Mouse (Mus musculus): Measurements from ENCODE around the gene Rasal1. TPM values are rescaled to one million over a fixed set of nuclear protein-coding genes. Genes with fewer than 3 reads are reported as not detected.

The Rasal1 gene
- polyA plus RNA-seq, 1 experiment from 2014 or later, result 0.15 TPM

DNA sequence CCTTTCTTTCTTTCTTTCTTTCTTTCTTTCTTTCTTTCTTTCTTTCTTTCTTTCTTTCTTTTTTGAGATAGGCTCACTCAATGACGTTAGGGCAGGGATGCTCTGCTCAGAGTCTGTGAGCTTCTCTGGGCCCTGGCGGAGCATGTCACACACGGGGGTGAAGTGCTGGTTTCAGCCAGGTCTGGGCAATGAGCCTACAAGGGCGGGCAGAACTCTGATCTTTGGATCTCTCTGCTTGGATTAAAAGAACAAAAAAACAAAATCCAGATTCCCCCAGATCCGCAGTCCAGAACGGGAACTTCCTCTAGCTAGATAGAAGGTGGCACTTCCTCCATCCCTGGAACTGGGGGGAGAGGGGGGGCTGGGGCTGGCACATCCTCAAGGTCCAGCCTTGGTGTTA lies 2.8 kb upstream of the Rasal1 start:
- peaks cover 47% of the 10 kb centered on the region for H3K27me3 ChIP-seq (replicated peaks)
- H3K4me2 ChIP-seq (replicated peaks), result no peak overlapping the region
- H3K9me3 ChIP-seq, result no peaks in the 10 kb centered on the region
- 69% methylated on average over 6 of the region's 6 CpGs for WGBS
- no peak overlapping the region for H3K9ac ChIP-seq
- no peak for ATAC-seq (ENCODE audit: low FRiP score, low read depth)
- no peak overlapping the region for H3K27ac ChIP-seq
- H3K36me3 ChIP-seq, result no peaks in the 10 kb centered on the region
- peaks cover 8% of the 10 kb centered on the region; the same call in 1 of the 2 replicates for H3K4me1 ChIP-seq
- no peak overlapping the region for H3K4me3 ChIP-seq

- no peaks in the 10 kb centered on the region for H3K9me3 ChIP-seq
- ATAC-seq (ENCODE audit: low FRiP score, low read depth), result no peak
- WGBS, result 71% methylated on average over 4 of the region's 4 CpGs
- H3K4me1 ChIP-seq, result peaks cover 8% of the 10 kb centered on the region; the same call in 1 of the 2 replicates
- no peak overlapping the region for H3K9ac ChIP-seq
- no peak overlapping the region for H3K4me2 ChIP-seq (replicated peaks)
- H3K27ac ChIP-seq, result no peak overlapping the region
- H3K4me3 ChIP-seq, result no peak overlapping the region
- peaks cover 56% of the 10 kb centered on the region for H3K27me3 ChIP-seq (replicated peaks)
- no peaks in the 10 kb centered on the region for H3K36me3 ChIP-seq
These were observed 1.3 kb upstream of the Rasal1 start for GRCm38 (mm10) chr5:120647361-120647760.

DNA sequence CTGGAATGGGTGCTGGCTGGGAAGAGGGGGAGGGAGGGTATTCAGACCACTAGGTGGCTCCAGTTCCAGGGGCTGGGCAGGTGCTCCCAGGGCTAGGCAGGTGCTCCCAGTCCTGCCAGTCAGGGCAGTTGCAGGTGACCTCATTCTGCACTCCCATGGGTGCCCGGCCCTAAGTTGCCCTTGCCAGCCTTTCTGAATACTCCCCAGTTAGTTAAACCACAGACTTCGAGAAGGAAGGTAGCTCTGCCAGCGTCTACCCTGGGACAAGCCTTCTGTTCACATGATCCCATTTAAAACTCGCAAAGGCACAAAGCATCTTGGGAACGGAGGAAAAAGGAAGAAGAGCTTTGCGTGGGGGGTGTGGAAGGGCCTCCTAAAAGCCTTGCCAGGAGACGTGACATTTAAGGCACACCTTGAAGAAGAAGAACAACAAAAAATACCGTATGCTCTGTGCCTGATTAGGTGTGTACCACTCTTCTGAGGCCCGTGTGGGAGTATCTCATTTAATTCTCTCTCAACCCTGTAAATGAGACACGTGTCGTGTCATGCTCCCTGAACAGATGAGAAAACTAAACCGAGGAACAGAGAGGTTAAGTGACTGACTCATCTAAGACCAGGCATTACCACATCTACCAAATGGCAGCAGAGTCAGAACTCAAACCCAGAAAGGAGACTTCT lies 659 bp upstream of the Rasal1 start:
- WGBS, result 39% methylated on average over 12 of the region's 12 CpGs
- H3K9me3 ChIP-seq, result no peaks in the 10 kb centered on the region
- H3K27me3 ChIP-seq (replicated peaks), result peaks cover 62% of the 10 kb centered on the region
- peaks cover 8% of the 10 kb centered on the region; the same call in 1 of the 2 replicates for H3K4me1 ChIP-seq
- ATAC-seq (ENCODE audit: low FRiP score, low read depth), result no peak
- no peak overlapping the region for H3K4me3 ChIP-seq
- H3K36me3 ChIP-seq, result no peaks in the 10 kb centered on the region
- no peak overlapping the region; the same call in 1 of the 2 replicates for H3K4me2 ChIP-seq (replicated peaks)
- H3K9ac ChIP-seq, result no peak overlapping the region
- H3K27ac ChIP-seq, result no peak overlapping the region

GRCm38 (mm10) chr5:120649374-120649933 lies 842 bp downstream of the Rasal1 start:
- H3K4me2 ChIP-seq (replicated peaks), result peak overlapping the region; percentile 48
- peaks cover 65% of the 10 kb centered on the region for H3K27me3 ChIP-seq (replicated peaks)
- no peak overlapping the region for H3K4me3 ChIP-seq
- peak; percentile 29; the same call in 1 of the 2 replicates for ATAC-seq (ENCODE audit: low FRiP score, low read depth)
- 4% methylated on average over 21 of the region's 21 CpGs for WGBS
- H3K27ac ChIP-seq, result no peak overlapping the region
- no peaks in the 10 kb centered on the region for H3K36me3 ChIP-seq
- H3K9ac ChIP-seq, result no peak overlapping the region
- peaks cover 8% of the 10 kb centered on the region; the same call in 1 of the 2 replicates for H3K4me1 ChIP-seq
- no peaks in the 10 kb centered on the region for H3K9me3 ChIP-seq

DNA sequence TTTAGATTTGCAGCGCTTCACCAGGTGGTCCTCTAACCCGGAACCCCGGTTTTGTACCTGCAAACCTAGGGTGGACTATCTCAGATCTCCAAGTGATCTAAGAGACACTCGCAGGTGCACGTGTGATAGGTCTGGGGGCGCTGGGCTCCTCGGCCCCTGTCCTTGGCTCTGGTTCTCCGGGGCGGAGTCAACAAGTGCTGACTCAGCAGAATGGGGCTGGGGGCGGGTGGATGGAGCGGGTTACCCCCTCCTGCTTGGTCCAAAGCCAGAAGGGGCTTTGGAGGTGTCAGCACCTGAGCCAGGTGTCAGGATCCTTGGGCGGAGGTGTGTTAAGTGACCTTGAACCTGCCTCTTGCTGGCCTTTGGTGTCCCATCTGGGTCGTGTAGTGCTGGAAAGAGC lies 1.3 kb downstream of the Rasal1 start:
- H3K4me2 ChIP-seq (replicated peaks), result no peak overlapping the region
- no peak for ATAC-seq (ENCODE audit: low FRiP score, low read depth)
- 24% methylated on average over 13 of the region's 13 CpGs for WGBS
- no peak overlapping the region for H3K27ac ChIP-seq
- peaks cover 65% of the 10 kb centered on the region for H3K27me3 ChIP-seq (replicated peaks)
- no peak overlapping the region for H3K4me3 ChIP-seq
- peaks cover 8% of the 10 kb centered on the region; the same call in 1 of the 2 replicates for H3K4me1 ChIP-seq
- no peaks in the 10 kb centered on the region for H3K9me3 ChIP-seq
- no peaks in the 10 kb centered on the region for H3K36me3 ChIP-seq
- no peak overlapping the region for H3K9ac ChIP-seq

DNA sequence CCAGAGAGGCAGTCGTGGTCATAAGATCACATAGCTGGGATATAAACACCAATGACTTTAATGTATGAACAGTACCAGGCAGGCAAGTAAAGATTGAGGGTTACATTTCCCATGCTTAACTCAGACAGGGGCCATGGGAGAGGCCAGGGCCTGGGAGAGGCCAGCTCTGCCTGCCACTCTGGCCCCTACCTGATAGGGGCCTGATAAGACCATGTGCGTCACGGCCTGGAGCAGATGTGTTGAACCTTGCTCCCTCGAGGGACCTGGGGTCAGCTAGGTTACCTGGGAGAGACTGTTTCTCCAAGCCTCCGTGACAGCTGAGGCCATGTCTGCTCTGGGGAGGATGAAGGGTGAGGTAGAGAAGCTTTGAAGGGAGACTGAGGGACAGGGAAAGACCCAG lies 2.6 kb downstream of the Rasal1 start:
- no peak overlapping the region for H3K9ac ChIP-seq
- H3K9me3 ChIP-seq, result no peaks in the 10 kb centered on the region
- no peaks in the 10 kb centered on the region for H3K36me3 ChIP-seq
- peaks cover 62% of the 10 kb centered on the region for H3K27me3 ChIP-seq (replicated peaks)
- no peak overlapping the region for H3K4me3 ChIP-seq
- ATAC-seq (ENCODE audit: low FRiP score, low read depth), result no peak
- H3K4me2 ChIP-seq (replicated peaks), result no peak overlapping the region
- H3K4me1 ChIP-seq, result peaks cover 8% of the 10 kb centered on the region; the same call in 1 of the 2 replicates
- no peak overlapping the region for H3K27ac ChIP-seq
- 83% methylated on average over 5 of the region's 5 CpGs for WGBS

DNA sequence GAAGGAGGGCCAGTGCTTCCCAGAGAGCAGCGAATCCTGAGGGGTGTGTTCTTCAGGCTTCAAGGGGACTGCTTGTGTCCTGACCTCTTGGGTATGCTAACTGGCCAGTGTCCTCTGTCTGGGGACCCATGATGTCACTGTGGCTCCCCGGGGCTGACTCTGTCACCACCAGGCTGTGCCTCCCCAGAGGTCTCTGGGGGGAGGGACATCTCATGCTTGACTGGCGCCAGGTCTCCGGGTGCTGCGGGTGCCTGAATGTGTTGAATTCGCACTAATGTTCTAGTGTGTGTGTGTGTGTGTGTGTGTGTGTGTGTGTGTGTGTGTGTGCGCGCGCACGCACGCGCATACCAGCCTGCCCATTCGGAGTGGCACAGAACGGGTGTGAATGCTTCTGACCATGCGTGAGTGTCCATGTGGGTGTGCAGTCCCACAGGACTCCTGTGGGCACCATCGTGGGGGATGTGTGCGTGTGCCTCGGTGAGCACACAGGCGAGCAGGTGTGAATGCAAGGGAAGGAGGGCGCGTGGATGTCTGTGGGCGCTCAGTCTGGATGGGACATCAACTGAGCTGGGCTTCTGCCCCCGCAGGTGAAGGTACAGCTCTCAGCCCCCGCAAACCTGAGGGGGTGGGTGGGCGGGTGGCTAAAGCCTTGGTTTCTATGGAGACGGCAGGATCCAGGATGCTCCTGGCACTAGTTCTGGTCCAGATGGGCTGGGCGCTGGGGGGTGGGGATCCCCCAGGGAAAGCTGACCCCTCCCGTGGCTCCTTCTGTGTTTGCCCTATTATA lies 4.5 kb downstream of the Rasal1 start:
- Histone ChIP-seq H3K9ac (no peak overlapping the region), H3K4me2 (replicated peaks) (no peak overlapping the region), H3K4me3 (no peak overlapping the region), H3K9me3 (no peaks in the 10 kb centered on the region), H3K36me3 (no peaks in the 10 kb centered on the region), H3K27ac (no peak overlapping the region), H3K4me1 (peaks cover 8% of the 10 kb centered on the region; the same call in 1 of the 2 replicates), H3K27me3 (replicated peaks) (peaks cover 45% of the 10 kb centered on the region)
- 79% methylated on average over 28 of the region's 28 CpGs for WGBS
- no peak for ATAC-seq (ENCODE audit: low FRiP score, low read depth)

- no peaks in the 10 kb centered on the region for H3K36me3 ChIP-seq
- no peak overlapping the region for H3K9ac ChIP-seq
- H3K4me3 ChIP-seq, result no peak overlapping the region
- 91% methylated on average over 2 of the region's 2 CpGs for WGBS
- H3K4me1 ChIP-seq, result peaks cover 4% of the 10 kb centered on the region; the same call in 1 of the 2 replicates
- no peak for ATAC-seq (ENCODE audit: low FRiP score, low read depth)
- H3K9me3 ChIP-seq, result no peaks in the 10 kb centered on the region
- H3K4me2 ChIP-seq (replicated peaks), result no peak overlapping the region
- no peak overlapping the region for H3K27ac ChIP-seq
- peaks cover 37% of the 10 kb centered on the region for H3K27me3 ChIP-seq (replicated peaks)
These were observed 5.3 kb downstream of the Rasal1 start for GRCm38 (mm10) chr5:120653873-120654272.

DNA sequence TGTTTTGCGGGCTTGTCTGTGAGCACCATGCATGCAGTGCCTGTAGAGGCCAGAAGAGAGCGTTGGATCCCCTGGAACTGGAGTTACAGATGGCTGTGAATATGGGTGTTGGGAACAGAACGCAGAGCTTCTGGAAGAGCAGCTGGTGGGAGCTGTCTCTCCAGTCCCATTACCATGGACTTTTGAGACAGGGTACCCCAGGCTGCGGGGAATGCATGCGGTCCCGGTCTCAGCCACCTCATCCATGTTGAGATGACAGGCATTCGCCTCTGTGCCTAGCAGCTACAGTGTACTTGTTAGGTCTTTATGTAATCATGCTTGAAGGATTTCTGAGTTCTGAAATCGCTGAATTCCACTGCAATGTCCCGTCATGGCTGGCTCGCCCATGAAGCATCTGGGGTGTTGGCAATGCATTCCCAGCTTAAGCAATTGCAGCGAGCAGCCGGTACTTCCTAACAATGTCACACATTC lies 7.7 kb downstream of the Rasal1 start:
- no peak overlapping the region for H3K27ac ChIP-seq
- no peak for ATAC-seq (ENCODE audit: low FRiP score, low read depth)
- H3K9me3 ChIP-seq, result no peaks in the 10 kb centered on the region
- H3K4me2 ChIP-seq (replicated peaks), result no peak overlapping the region
- peaks cover 13% of the 10 kb centered on the region; the same call in 1 of the 2 replicates for H3K27me3 ChIP-seq (replicated peaks)
- H3K36me3 ChIP-seq, result no peaks in the 10 kb centered on the region
- H3K4me1 ChIP-seq, result no peaks in the 10 kb centered on the region
- no peak overlapping the region for H3K4me3 ChIP-seq
- no peak overlapping the region for H3K9ac ChIP-seq
- 86% methylated on average over 12 of the region's 12 CpGs for WGBS

GRCm38 (mm10) chr5:120660816-120661215 lies 12.2 kb downstream of the Rasal1 start:
- Histone ChIP-seq H3K4me2 (replicated peaks) (no peak overlapping the region), H3K4me1 (no peaks in the 10 kb centered on the region), H3K27ac (no peak overlapping the region), H3K36me3 (no peaks in the 10 kb centered on the region), H3K9ac (no peak overlapping the region), H3K27me3 (replicated peaks) (0 out of 2 replicates have a peak, but pooled peaks cover 2% of the 10 kb centered on the region), H3K4me3 (no peak overlapping the region), H3K9me3 (no peaks in the 10 kb centered on the region)
- WGBS, result 47% methylated on average over 5 of the region's 5 CpGs
- no peak for ATAC-seq (ENCODE audit: low FRiP score, low read depth)

- ATAC-seq (ENCODE audit: low FRiP score, low read depth), result no peak
- H3K4me1 ChIP-seq, result no peaks in the 10 kb centered on the region
- no peaks in the 10 kb centered on the region for H3K9me3 ChIP-seq
- WGBS, result 60% methylated on average over 2 of the region's 2 CpGs
- no peak overlapping the region for H3K4me3 ChIP-seq
- H3K27ac ChIP-seq, result no peak overlapping the region
- no peak overlapping the region for H3K9ac ChIP-seq
- H3K4me2 ChIP-seq (replicated peaks), result no peak overlapping the region
- H3K36me3 ChIP-seq, result no peaks in the 10 kb centered on the region
- peaks cover 11% of the 10 kb centered on the region for H3K27me3 ChIP-seq (replicated peaks)
These were observed 16.3 kb downstream of the Rasal1 start for GRCm38 (mm10) chr5:120664888-120665287.

DNA sequence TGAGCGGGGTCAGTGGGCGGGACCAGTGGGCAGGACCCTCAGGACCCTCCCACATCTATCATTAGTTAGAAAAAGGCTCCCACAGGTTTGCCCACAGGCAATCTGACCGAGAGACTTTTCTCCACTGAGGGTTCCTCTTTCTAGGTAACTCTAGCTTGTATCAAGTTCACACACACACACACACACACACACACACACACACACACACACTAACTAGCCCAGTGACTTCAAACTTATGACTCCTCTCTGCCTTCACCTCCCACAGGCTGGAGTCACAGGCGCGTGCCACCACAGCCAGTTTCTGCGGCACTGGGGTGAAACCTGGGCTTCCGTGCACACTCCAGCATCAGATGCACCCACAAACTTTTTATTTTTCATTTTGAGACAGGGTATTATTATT lies 20.1 kb downstream of the Rasal1 start:
- WGBS, result 78% methylated on average over 7 of the region's 7 CpGs
- no peaks in the 10 kb centered on the region for H3K36me3 ChIP-seq
- H3K27me3 ChIP-seq (replicated peaks), result peaks cover 9% of the 10 kb centered on the region
- H3K9ac ChIP-seq, result no peak overlapping the region
- no peak overlapping the region for H3K27ac ChIP-seq
- H3K4me1 ChIP-seq, result no peaks in the 10 kb centered on the region
- H3K4me2 ChIP-seq (replicated peaks), result no peak overlapping the region
- no peak for ATAC-seq (ENCODE audit: low FRiP score, low read depth)
- no peaks in the 10 kb centered on the region for H3K9me3 ChIP-seq
- no peak overlapping the region for H3K4me3 ChIP-seq
